Mouse (Mus musculus) activated CD4-positive, CD25-positive, alpha-beta regulatory T cell, adult 4 months (primary cell): ENCODE data around the gene Bsn. TPM values are rescaled to one million over a fixed set of nuclear protein-coding genes. Genes with fewer than 3 reads are reported as not detected.
"Not testable (repeated sequence)": the region's sequence is repeated elsewhere in the genome, so short reads cannot be mapped to it uniquely, and the experiment has no call there.

Experiments used
- ATAC-seq: one replicate; pipeline ENCODE4 v1.8.0; 2017
- polyA plus RNA-seq, 2 experiments: library from polyadenylated mRNA; unstranded; fragments of 100-300 nt; shearing (Covaris generic); gene quantifications; one replicate each; pipeline ENCODE4 v1.2.1; 2017

The Bsn gene
- polyA plus RNA-seq, 2 experiments from 2014 or later, result 0.33 to 0.73 TPM

GRCm38 (mm10) chr9:108147606-108148005, 42.6 kb downstream of the Bsn start:
- no peak for ATAC-seq

DNA sequence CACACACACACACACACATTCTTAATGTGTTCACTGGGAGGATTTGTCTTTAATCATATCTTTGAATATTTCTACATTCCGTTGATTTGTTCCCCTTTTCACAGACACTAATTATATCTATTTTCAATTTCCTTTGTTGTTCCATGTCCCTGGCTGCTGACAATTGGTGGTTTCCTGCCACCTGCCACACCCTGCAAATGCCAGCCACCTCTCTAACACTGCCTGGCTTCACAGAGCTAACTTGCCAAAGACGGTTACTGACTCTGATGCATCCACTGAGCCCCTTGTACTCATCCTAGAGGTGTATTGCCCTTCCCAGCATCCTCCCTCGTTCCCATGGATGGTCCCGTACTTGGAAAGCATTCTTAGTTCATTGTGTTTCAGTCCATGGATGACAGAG, 43.7 kb downstream of the Bsn start:
- peak; percentile 83 for ATAC-seq

- ATAC-seq, result no peak
These were observed 44.4 kb downstream of the Bsn start for GRCm38 (mm10) chr9:108145740-108146139.

DNA sequence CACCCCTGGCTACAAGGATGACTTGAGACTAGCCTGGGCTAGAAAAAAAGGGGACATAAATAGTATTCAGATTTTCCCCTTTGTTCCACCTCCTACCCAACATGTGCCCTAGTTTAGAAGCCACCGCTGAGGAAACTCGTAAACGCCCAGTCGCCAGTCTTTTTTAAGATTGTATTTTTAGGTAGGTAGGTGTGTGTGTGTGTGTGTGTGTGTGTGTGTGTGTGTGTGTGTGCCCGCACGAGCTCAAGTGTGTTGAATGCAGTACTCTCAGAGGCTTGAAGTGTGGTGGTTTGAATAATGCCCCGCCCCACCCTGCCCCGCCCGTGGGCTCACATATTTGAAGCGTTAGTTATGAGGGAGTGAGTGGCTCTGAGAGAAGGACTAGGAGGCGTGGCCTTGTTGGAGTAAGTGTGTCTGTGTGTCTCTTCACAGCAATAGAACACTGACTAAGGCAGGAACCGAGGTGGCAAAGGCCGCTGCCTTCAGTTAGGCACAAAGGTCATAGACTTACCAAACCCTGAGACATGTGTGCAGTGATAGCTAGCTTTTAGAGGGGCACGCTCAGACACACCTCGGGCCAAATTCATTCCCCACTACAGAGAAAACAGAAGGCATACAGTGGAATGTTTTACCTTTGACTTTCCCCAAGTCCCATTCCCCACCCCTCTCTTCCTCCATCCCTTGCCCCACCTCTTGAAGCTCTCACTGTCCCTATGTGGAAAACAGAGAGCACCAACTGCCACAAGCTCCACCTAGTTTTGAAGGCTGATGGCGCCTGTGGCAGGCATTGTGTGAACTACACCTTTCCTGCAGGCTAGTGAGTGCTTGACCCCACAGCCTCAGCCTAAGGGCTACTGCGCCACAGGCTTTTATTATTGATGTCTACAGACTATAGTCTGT, 45.6 kb downstream of the Bsn start:
- no peak for ATAC-seq

DNA sequence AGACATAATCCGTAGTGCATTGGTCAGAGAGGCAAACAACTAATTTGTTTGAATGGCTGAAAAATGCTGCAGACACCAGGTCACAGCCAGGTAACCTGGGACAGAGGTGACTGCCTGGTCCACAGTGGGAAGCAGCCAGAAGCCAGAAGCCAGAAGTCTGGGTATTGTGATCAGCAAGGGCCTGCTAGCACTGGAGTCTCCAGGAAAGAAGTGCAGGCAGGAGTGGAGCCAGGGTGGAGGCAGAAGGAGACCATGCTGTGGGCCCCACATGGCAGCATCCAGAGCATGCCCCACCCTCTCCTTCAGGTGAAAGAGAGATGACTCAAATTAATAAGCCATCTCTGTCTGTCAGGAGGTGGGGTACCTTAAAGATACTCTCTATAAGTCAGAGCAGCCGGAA, 46.7 kb downstream of the Bsn start:
- ATAC-seq, result no peak

DNA sequence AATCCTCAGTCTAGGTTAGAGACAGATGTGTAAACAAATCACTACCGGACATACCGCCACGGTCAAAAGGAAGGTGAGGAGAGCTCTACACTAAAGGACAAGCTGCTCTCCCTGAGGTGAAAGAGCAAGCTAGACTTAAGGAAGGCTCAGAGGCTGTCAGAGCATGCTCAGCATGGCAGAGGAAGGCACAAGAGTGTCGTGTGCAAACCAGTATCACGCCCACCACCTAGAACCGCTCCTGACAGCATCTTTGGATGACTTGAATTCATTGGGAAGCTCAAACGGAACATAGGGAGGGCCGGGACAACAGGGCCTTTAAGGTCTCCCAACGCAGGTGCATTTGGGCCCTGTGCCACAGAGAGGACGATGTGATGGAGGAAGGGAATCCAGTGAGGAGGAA, 48.8 kb downstream of the Bsn start:
- ATAC-seq, result no peak

GRCm38 (mm10) chr9:108139963-108140695, 50.1 kb downstream of the Bsn start:
- no peak for ATAC-seq

- ATAC-seq, result no peak
These were observed 50.8 kb downstream of the Bsn start for GRCm38 (mm10) chr9:108139169-108139962.

DNA sequence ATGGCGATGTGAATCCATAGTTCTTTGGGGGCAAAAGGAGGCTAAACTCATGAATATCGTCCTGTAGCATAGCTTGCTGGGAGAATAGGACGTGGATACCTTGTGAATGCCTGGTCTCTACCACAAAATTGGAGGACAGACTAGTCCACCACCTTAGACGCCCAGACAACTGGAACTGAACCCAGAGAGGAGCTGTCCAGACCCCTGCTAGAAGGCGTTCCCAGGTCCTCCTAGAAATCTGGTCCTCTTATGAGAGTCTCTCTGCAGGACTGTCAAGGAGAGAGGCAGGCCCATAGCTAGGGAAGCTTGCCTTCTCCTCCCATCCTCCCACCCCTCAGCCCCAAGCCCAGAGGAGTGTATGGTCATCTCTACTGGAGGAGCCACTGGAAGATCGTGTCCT, 52.1 kb downstream of the Bsn start:
- no peak for ATAC-seq

DNA sequence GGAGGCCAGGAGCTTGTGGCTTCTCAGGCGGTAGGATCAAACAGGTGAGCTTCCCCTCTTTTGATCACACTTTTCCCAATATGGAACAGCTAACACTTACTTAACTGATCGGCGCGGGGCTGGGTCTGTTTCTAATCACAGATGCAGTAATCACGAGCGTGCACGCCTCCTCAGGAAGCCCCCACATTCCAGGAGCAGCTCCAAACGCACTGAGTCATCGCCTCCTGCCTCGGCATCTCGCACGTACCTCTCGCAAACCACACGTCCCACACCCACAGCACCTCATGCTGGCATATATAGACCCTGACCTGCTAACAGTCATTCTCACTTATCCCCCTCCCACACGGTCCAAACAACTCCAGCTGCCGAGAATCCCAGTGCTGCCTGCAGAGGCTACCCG, 52.7 kb downstream of the Bsn start:
- no peak for ATAC-seq

DNA sequence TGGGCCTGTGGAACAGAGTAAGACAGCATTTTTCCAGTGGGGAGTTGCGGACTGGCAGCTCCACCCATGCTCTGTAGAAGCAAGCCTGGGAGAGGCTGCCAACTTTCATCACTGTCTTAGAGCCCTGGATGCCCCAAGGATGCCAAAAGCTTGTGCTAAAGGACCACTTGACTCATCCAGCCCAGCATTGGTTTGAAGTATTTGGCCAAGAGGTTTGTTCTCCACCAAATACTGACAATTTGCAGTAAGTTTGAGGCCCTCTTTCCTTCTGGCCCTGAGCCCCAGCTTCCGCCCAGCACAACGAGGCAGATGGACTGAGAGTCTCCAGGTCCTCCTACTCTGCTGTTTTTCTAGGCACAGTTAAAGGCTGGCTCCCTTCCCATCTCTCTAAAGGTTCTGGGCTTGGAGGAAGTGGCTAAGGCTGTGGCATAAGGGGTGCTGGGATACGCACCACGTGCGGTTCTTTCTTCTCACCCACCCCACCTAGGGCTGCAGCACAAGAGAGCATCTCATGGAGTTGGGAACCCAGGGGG, 53.2 kb downstream of the Bsn start:
- ATAC-seq, result no peak

GRCm38 (mm10) chr9:108136225-108136624, 54.0 kb downstream of the Bsn start:
- ATAC-seq, result no peak

DNA sequence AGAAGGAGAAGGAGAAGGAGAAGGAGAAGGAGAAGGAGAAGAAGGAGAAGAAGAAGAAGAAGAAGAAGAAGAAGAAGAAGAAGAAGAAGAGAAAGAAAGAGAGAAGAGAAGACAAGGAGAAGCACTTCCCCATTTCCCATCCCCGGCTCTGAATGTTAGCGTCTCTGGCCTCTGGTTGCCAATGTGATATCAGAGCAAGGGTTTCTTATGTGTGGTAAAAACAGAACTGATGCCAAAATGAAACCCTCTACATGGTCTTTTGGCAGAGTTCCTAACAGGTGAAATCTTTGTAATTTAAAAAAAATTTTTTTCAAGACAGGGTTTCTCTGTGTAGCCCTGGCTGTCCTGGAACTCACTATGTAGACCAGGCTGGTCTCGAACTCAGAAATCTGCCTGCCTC, 54.5 kb downstream of the Bsn start:
- ATAC-seq, result not testable (repeated sequence)

GRCm38 (mm10) chr9:108133478-108133877, 56.7 kb downstream of the Bsn start:
- no peak for ATAC-seq

GRCm38 (mm10) chr9:108132373-108132772, 57.8 kb downstream of the Bsn start:
- ATAC-seq, result no peak

- no peak for ATAC-seq
These were observed 58.7 kb downstream of the Bsn start for GRCm38 (mm10) chr9:108131502-108131901.

GRCm38 (mm10) chr9:108129042-108129948, 60.9 kb downstream of the Bsn start:
- no peak for ATAC-seq

DNA sequence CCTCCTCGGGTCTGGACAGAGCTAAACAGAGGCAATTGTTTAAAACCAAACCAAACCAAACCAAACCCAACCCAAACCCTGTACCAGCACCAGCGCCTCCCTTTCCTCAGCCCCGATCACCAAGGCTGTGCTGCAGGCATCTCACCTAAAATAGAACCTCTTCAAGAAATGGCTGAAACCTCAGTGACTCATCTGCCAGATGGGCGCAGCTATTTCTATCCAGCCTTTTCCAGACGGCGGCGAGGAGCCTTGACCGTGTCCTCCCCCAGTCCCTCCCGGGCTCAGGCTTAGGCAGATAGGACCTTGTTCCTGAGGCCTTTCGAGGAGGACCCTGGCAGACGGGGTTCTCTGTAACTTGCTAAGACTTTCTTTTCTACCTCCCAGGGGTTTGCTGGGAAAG, 61.9 kb downstream of the Bsn start:
- ATAC-seq, result no peak

GRCm38 (mm10) chr9:108126436-108127180, 63.6 kb downstream of the Bsn start:
- no peak for ATAC-seq

DNA sequence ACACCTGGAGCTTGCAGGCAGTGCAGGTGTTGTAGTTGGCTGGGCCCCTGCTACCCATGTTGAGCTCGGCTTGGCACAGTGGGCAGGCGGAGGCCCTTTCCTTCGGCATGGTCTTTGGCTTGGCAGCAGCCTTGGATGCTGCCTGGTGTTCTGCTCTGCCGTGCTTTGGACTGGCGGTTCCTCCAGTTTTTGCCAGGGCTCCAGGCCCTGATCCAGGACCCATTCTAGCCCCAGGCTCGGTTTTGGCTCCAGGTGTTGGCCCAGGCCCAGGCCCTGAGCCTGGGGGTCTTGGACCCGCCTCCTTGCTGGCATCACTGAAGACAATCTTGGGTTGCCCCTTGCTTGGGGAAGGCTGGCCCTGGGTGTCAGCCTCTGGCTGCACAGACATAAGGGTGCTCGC, 64.5 kb downstream of the Bsn start:
- no peak for ATAC-seq

DNA sequence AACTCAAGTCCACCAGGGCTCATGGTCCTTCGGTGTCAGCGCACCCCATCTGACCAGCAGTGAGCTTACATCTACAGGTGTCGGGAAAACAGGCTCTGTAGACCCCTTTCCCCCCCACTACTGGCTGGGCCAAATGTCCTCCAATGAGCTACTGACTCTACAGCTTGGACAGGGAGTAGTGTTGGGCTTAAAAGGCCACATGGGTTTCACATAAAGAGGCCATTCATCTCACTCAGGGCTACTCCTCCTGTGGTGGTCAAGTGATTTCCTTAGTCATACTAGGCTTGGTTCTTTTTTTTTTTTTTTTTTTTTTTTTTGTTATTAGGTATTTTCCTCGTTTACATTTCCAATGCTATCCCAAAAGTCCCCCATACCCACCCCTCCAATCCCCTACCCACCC, 66.3 kb downstream of the Bsn start:
- no peak for ATAC-seq
